Mouse (Mus musculus): ENCODE measurements around the gene Socs4.

Socs4 gene

DNA sequence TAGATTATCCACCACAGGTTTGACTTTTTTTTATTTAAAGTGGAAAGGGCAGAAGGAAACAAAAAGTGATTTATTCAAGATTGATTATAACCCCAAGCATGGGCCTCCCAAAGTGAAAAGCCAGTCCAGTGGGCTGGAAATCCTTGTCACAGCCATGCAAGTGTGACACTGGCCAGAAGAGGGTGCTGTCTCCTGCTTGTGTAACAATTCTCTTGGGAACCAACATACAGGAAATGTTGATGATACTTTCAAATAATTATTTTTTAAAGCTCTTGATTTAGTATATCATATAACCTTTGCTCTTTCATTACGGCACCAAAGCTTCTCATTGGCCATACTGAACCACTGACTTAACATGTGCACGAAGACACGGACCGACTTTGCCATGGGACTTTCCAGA lies 58.1 kb downstream of the Socs4 start:
- ATAC-seq (ENCODE audit: insufficient number of reproducible peaks, low FRiP score, low TSS enrichment), result no peak

DNA sequence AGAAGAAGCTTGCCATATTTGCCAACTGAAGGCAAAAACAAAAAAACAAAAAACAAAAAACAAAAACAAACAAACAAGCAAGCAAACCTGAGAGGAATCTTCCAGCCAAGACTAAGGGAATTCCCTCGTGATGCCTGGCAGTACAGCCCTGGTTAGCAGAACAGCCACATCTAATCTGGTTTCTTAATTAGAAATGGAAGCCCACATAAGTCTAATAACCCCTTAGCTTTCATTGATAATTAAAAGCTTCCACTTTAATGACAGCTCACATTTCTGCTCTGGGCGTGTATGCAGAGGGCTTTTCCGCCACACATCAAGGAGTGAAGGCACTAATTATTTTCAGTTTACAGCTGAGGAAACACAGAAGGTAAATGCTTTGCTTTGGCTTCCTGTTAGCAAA lies 58.6 kb downstream of the Socs4 start:
- no peak for ATAC-seq (ENCODE audit: insufficient number of reproducible peaks, low FRiP score, low TSS enrichment)

DNA sequence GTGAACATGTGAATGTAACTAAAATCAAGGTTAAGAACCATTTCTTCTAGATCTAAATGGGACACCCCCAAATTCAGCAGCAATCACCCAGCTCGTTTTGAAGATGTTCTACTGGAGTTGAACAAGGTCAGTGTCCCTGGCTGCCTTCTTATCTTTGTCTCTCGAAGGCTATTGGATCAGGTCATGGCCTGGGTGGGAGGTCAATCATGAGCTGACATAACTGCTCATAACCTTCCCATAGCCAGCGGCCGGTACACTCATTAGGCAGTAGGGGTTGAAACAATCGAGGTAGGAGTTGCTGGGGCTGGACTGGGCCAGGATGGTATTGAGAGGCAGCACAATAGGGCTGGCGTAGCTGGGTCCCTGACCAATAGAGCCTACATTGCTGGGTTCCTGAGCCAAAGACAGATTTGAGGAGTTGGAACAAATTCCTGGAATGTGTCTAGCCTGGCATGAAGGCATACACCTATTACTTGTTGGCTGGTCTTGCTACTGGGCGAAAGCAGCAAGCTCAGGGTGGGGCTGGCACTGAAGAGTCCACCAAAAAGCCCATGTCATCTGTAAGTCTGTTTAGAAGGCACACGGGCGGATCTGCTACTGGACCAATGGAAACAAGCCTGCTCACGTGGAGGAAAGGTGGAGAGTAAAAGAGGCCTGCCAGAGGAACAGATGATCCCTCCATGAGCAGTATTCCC lies 63.6 kb downstream of the Socs4 start:
- no peak for ATAC-seq (ENCODE audit: insufficient number of reproducible peaks, low FRiP score, low TSS enrichment)

DNA sequence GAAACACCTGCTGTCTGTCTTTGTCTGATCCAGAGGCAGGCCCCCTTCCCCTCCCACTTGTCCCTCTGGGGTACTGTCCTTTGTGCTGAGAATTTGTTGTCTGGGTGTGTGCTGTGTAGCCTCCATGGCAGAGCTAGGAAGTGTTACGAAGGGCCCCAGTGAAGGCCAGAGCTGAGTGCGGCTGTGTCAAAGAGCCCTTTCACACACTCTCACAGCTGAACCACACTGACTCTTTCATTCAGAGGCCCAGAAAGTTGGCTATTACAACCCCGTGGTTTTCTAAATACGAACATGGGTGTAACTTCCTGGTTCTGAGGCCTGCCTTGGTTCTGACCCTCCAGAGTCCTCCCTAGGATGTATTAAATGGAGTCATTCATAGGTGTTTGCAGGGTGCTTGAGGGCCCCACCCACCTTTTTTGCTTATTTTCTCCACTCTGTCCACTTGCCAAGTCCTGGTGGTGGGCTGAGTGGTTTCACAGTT lies 65.1 kb downstream of the Socs4 start:
- ATAC-seq (ENCODE audit: insufficient number of reproducible peaks, low FRiP score, low TSS enrichment), result no peak

All from cerebellum, adult (tissue).